Mouse (Mus musculus) stomach, embryonic 15.5 days (tissue): ENCODE measurements around the gene Fkbp11. TPM values are rescaled to one million over a fixed set of nuclear protein-coding genes. Genes with fewer than 3 reads are reported as not detected.
A peak's percentile ranks its signal among the peaks of the same experiment; 100 is the strongest.

Source experiments
- ATAC-seq: fragments of 200-750 bp; cut with Nextera tagmentation; 2 replicates; pipeline ENCODE4 v1.8.0; 2017; ENCODE audit warnings: low read depth, moderate number of reproducible peaks, moderate TSS enrichment; ENCODE audit not compliant: insufficient read depth, low FRiP score
- H3K27ac ChIP-seq: fragments of 300-500 bp; sonication (generic); 2 replicates; pipeline ENCODE4 v1.5.1; 2015; ENCODE audit warnings: mild to moderate bottlenecking, inconsistent platforms
- H3K27me3 ChIP-seq: fragments of 300-500 bp; sonication (generic); replicated peaks from 2 replicates; pipeline ENCODE4 v1.6.1; 2015; ENCODE audit warnings: inconsistent platforms
- H3K36me3 ChIP-seq: fragments of 300-500 bp; sonication (generic); 2 replicates; pipeline ENCODE4 v1.6.1; 2015; ENCODE audit warnings: inconsistent platforms
- H3K4me1 ChIP-seq: fragments of 300-500 bp; sonication (generic); 2 replicates; pipeline ENCODE4 v1.6.1; 2015; ENCODE audit warnings: inconsistent platforms
- H3K4me2 ChIP-seq: fragments of 300-500 bp; sonication (generic); 2 replicates; pipeline ENCODE4 v1.6.1; 2015; ENCODE audit warnings: mild to moderate bottlenecking, inconsistent platforms
- H3K4me3 ChIP-seq: fragments of 300-500 bp; sonication (generic); replicated peaks from 2 replicates; pipeline ENCODE4 v1.5.1; 2015; ENCODE audit warnings: inconsistent platforms
- H3K9ac ChIP-seq: fragments of 300-500 bp; sonication (generic); 2 replicates; pipeline ENCODE4 v1.6.1; 2015; ENCODE audit warnings: inconsistent platforms
- H3K9me3 ChIP-seq: fragments of 300-500 bp; sonication (generic); 2 replicates; pipeline ENCODE4 v1.6.1; 2016; ENCODE audit warnings: inconsistent platforms
- WGBS: fragments of 180-500 bp; shearing (Covaris S2); methylation state at CpG from one replicate; pipeline ENCODE4 v1.1.7; 2015; 5-methylcytosine and 5-hydroxymethylcytosine counted together
- polyA plus RNA-seq: library from polyadenylated mRNA; unstranded; fragments of >200 nt; fragmentation: Nextera tagmentation; extraction: Ambion mirVana; gene quantifications from 2 replicates; pipeline ENCODE4 v1.2.1, GENCODE M21; 2015

The Fkbp11 gene
- polyA plus RNA-seq, 1 experiment from 2014 or later, result 112 TPM

GRCm38 (mm10) chr15:98737881-98738280 is 9.9 kb upstream of the Fkbp11 start:
- H3K36me3 ChIP-seq, result peaks cover 52% of the 10 kb centered on the region
- peak; percentile 82 for ATAC-seq
- H3K9me3 ChIP-seq, result no peaks in the 10 kb centered on the region

DNA sequence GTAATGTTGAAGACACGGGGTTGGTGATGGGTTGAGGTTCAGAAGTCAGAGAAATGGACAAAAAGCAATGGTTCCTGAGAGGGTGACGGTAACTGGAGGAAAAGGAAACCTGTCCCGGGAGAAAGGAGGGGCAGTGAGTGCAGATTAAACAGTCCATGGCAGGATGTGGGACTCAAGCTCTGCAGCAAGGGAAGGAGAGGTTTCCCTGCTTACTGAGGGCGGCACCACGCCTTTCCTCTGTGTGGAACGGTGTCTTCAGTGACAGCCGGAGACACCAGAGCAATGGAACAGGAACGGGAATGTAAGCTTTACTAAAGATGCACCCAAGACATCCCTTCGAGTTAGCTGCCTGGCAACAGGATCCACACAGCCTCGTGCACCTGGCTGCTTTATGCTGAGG is 8.5 kb upstream of the Fkbp11 start:
- H3K9ac ChIP-seq, result no peak overlapping the region
- H3K27me3 ChIP-seq, result no peaks in the 10 kb centered on the region
- 0 out of 2 replicates have a peak, but pooled peaks cover 6% of the 10 kb centered on the region for H3K4me1 ChIP-seq
- no peaks in the 10 kb centered on the region for H3K9me3 ChIP-seq
- peaks cover 52% of the 10 kb centered on the region for H3K36me3 ChIP-seq
- no peak overlapping the region for H3K27ac ChIP-seq
- 86% methylated on average over 10 of the region's 10 CpGs for WGBS
- no peak overlapping the region for H3K4me3 ChIP-seq
- H3K4me2 ChIP-seq, result no peak overlapping the region
- no peak for ATAC-seq

More at GRCm38 (mm10) chr15:98737881-98738280, 9.9 kb upstream of the Fkbp11 start:
- 0 out of 2 replicates have a peak, but pooled peaks cover 6% of the 10 kb centered on the region for H3K4me1 ChIP-seq
- H3K27me3 ChIP-seq, result no peaks in the 10 kb centered on the region
- H3K9ac ChIP-seq, result no peak overlapping the region
- no peak overlapping the region for H3K4me2 ChIP-seq
- H3K27ac ChIP-seq, result no peak overlapping the region
- H3K4me3 ChIP-seq, result no peak overlapping the region

GRCm38 (mm10) chr15:98733976-98734566 is 6.1 kb upstream of the Fkbp11 start:
- Histone ChIP-seq H3K4me2 (no peak overlapping the region), H3K9ac (no peak overlapping the region), H3K36me3 (peaks cover 29% of the 10 kb centered on the region), H3K27ac (no peak overlapping the region; the same call in 1 of the 2 replicates), H3K4me3 (no peak overlapping the region), H3K4me1 (0 out of 2 replicates have a peak, but pooled peaks cover 6% of the 10 kb centered on the region), H3K9me3 (no peaks in the 10 kb centered on the region), H3K27me3 (no peaks in the 10 kb centered on the region)
- no peak for ATAC-seq
- WGBS, result 68% methylated on average over 5 of the region's 5 CpGs

GRCm38 (mm10) chr15:98733370-98733769 is 5.4 kb upstream of the Fkbp11 start:
- peak overlapping the region; percentile 73; the same call in 1 of the 2 replicates for H3K27ac ChIP-seq
- H3K9ac ChIP-seq, result no peak overlapping the region
- H3K27me3 ChIP-seq, result no peaks in the 10 kb centered on the region
- H3K4me3 ChIP-seq, result no peak overlapping the region
- ATAC-seq, result peak; percentile 62
- 0 out of 2 replicates have a peak, but pooled peaks cover 6% of the 10 kb centered on the region for H3K4me1 ChIP-seq
- WGBS, result 52% methylated on average over 6 of the region's 6 CpGs
- no peaks in the 10 kb centered on the region for H3K9me3 ChIP-seq
- H3K36me3 ChIP-seq, result peaks cover 24% of the 10 kb centered on the region
- H3K4me2 ChIP-seq, result no peak overlapping the region

GRCm38 (mm10) chr15:98732006-98732531 is 4.1 kb upstream of the Fkbp11 start:
- peaks cover 14% of the 10 kb centered on the region; the same call in 1 of the 2 replicates for H3K4me1 ChIP-seq
- ATAC-seq, result no peak
- 58% methylated on average over 8 of the region's 8 CpGs for WGBS

DNA sequence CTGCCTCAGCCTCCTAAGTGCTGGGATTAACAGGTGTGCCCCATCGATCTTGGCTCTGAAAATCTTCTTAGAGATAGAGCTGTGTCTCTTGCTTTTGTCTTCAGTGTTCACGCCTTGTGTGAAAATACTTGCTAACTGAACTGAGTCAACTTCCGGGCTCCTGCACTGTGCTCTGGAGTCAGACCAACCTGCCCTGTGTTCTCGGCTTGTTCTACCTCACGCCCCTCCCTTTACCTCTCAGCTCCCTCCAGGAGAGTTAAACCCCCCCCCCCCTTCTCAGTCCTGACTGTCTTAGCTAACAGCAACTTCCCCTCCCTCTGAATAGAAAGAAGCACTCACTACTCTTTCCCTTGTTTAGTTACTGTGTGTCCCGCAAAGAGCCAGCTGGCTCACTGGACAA is 2.8 kb upstream of the Fkbp11 start:
- peaks cover 7% of the 10 kb centered on the region for H3K36me3 ChIP-seq
- WGBS, result 67% methylated on average over 6 of the region's 6 CpGs
- no peak overlapping the region for H3K4me3 ChIP-seq
- no peaks in the 10 kb centered on the region for H3K27me3 ChIP-seq
- ATAC-seq, result no peak
- H3K9ac ChIP-seq, result no peak overlapping the region
- no peaks in the 10 kb centered on the region for H3K9me3 ChIP-seq
- H3K4me1 ChIP-seq, result peaks cover 17% of the 10 kb centered on the region; the same call in 1 of the 2 replicates
- no peak overlapping the region for H3K27ac ChIP-seq
- H3K4me2 ChIP-seq, result no peak overlapping the region

More at GRCm38 (mm10) chr15:98732006-98732531, 4.1 kb upstream of the Fkbp11 start:
- Histone ChIP-seq H3K4me2 (no peak overlapping the region), H3K27me3 (no peaks in the 10 kb centered on the region), H3K36me3 (peaks cover 20% of the 10 kb centered on the region), H3K4me3 (no peak overlapping the region), H3K9me3 (no peaks in the 10 kb centered on the region), H3K9ac (no peak overlapping the region), H3K27ac (no peak overlapping the region)

GRCm38 (mm10) chr15:98729791-98730545 is 2.0 kb upstream of the Fkbp11 start:
- peaks cover 17% of the 10 kb centered on the region; the same call in 1 of the 2 replicates for H3K4me1 ChIP-seq
- no peak overlapping the region for H3K27ac ChIP-seq
- H3K36me3 ChIP-seq, result peaks cover under 1% of the 10 kb centered on the region; the same call in 1 of the 2 replicates
- H3K4me3 ChIP-seq, result no peak overlapping the region
- no peaks in the 10 kb centered on the region for H3K27me3 ChIP-seq
- H3K9me3 ChIP-seq, result no peaks in the 10 kb centered on the region
- ATAC-seq, result no peak
- H3K9ac ChIP-seq, result no peak overlapping the region
- no peak overlapping the region for H3K4me2 ChIP-seq
- WGBS, result 61% methylated on average over 7 of the region's 7 CpGs

GRCm38 (mm10) chr15:98728366-98728765 is 368 bp upstream of the Fkbp11 start:
- Histone ChIP-seq H3K9me3 (no peaks in the 10 kb centered on the region), H3K36me3 (no peaks in the 10 kb centered on the region), H3K27me3 (no peaks in the 10 kb centered on the region), H3K9ac (no peak overlapping the region), H3K27ac (no peak overlapping the region), H3K4me2 (peak overlapping the region; percentile 98), H3K4me3 (peak overlapping the region; percentile 53), H3K4me1 (peaks cover 18% of the 10 kb centered on the region)
- ATAC-seq, result no peak
- 22% methylated on average over 9 of the region's 9 CpGs for WGBS

GRCm38 (mm10) chr15:98726746-98727145 is 1.3 kb downstream of the Fkbp11 start:
- Histone ChIP-seq H3K4me2 (peak overlapping the region; percentile 98), H3K9me3 (no peaks in the 10 kb centered on the region), H3K27me3 (no peaks in the 10 kb centered on the region), H3K4me3 (peak overlapping the region; percentile 53), H3K9ac (no peak overlapping the region), H3K27ac (no peak overlapping the region), H3K36me3 (no peaks in the 10 kb centered on the region), H3K4me1 (peaks cover 17% of the 10 kb centered on the region)
- WGBS, result 52% methylated on average over 7 of the region's 7 CpGs
- no peak for ATAC-seq

DNA sequence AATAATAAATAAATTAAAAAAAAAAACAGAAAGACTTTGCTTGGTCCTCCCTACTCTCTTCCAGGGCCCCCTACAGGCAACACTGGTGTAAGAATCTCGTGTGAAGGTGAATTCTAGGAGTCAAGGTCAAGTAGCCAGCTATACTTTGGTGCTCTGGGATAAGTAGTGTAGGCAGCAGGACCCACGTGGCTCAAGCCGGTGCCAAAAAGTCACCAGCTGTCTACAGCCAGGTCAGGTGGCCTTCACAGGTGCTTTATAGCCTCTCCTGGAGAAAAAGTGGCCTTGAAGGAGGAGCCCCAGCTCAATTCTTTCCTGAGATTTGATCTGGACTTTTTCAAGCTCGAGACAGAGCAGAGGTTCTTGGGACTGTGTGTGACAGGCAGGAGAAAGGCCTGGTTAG is 1.9 kb downstream of the Fkbp11 start:
- no peak overlapping the region for H3K9ac ChIP-seq
- no peak overlapping the region; the same call in 1 of the 2 replicates for H3K4me2 ChIP-seq
- no peaks in the 10 kb centered on the region for H3K9me3 ChIP-seq
- H3K4me1 ChIP-seq, result peaks cover 17% of the 10 kb centered on the region
- ATAC-seq, result no peak
- 66% methylated on average over 4 of the region's 4 CpGs for WGBS
- H3K4me3 ChIP-seq, result no peak overlapping the region
- no peaks in the 10 kb centered on the region for H3K27me3 ChIP-seq
- no peak overlapping the region for H3K27ac ChIP-seq
- no peaks in the 10 kb centered on the region for H3K36me3 ChIP-seq

DNA sequence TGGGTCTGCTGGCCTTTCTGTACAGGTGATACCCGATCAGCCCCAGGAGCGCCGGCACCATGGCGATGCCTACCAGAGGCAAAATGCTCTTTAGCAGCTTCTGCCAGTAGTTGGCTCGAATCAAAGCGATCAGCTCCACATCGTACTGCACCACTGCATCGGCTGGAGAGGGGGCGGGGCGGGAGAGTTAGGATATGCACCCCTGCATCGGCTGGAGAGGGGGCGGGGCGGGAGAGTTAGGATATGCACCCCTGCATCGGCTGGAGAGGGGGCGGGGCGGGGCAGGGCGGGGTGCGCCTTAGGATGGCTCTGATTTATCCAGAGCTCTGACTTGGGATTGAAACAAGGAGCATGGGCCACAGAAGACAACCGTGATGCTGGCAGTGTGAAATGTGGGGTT is 3.6 kb downstream of the Fkbp11 start:
- Histone ChIP-seq H3K9me3 (no peaks in the 10 kb centered on the region), H3K4me1 (peaks cover 17% of the 10 kb centered on the region), H3K27me3 (no peaks in the 10 kb centered on the region), H3K9ac (no peak overlapping the region), H3K27ac (no peak overlapping the region), H3K4me3 (no peak overlapping the region), H3K4me2 (peak overlapping the region; percentile 23), H3K36me3 (no peaks in the 10 kb centered on the region)
- ATAC-seq, result no peak
- 27% methylated on average over 19 of the region's 19 CpGs for WGBS

GRCm38 (mm10) chr15:98722854-98723253 is 5.1 kb downstream of the Fkbp11 start:
- 39% methylated on average over 14 of the region's 14 CpGs for WGBS
- Histone ChIP-seq H3K9me3 (no peaks in the 10 kb centered on the region), H3K4me2 (0 out of 2 replicates have a peak overlapping the region, but pooled peaks have one; percentile 9), H3K27ac (no peak overlapping the region), H3K4me1 (peaks cover 14% of the 10 kb centered on the region), H3K27me3 (no peaks in the 10 kb centered on the region), H3K4me3 (no peak overlapping the region), H3K9ac (no peak overlapping the region), H3K36me3 (no peaks in the 10 kb centered on the region)
- ATAC-seq, result no peak
